Mouse (Mus musculus) erythroblast, embryonic 14.5 days (primary cell): ENCODE measurements around the gene Fosb.

Experiments used
- GATA1 ChIP-seq: IDR thresholded peaks from 2 replicates; pipeline ENCODE4 v1.6.1; 2012; ENCODE audit warnings: low read length, inconsistent platforms, mixed read lengths
- TAL1 ChIP-seq: IDR thresholded peaks from 3 replicates; pipeline ENCODE4 v1.6.1; 2012; ENCODE audit warnings: low read length, inconsistent platforms, mixed read lengths

- no peak for TF ChIP-seq GATA1
- no peak for TF ChIP-seq TAL1
These were observed 54.5 kb downstream of the Fosb start for GRCm38 (mm10) chr7:19255395-19255794.
